Comparison of ENCODE assay signal across 24 mouse cellular contexts in genomic region chr9:34756055-34756454, GRCm38 (mm10).
DNase-seq lines count a peak whose midpoint lies in the region; ATAC-seq and TF ChIP-seq lines count a peak whose summit lies in the region.
"Had no signal": no experiment of that assay in that cellular context is flagged by ENCODE, and none has a peak within 500 bp of the region (broad histone marks: within the 10 kb centered on the region; RNA-seq: fewer than 3 reads in every experiment).

No protein-coding gene starts in this region.

- H3K36me3 ChIP-seq in forebrain, embryonic 13.5 days (ENCODE audit: poor library complexity, severe bottlenecking) = no peaks in the 10 kb centered on the region
- no peaks in the 10 kb centered on the region for H3K36me3 ChIP-seq in forebrain, embryonic 11.5 days (ENCODE audit: control insufficient read depth, insufficient read depth, low read length)
- no peaks in the 10 kb centered on the region for H3K36me3 ChIP-seq in hindbrain, embryonic 13.5 days
- H3K36me3 ChIP-seq in hindbrain, embryonic 11.5 days (ENCODE audit: control insufficient read depth, insufficient read depth, low read length) = no peaks in the 10 kb centered on the region
- H3K36me3 ChIP-seq in forebrain, postnatal 0 days (ENCODE audit: insufficient read depth) = no peaks in the 10 kb centered on the region
- H3K36me3 ChIP-seq: embryonic facial prominence, embryonic 10.5 days; embryonic facial prominence, embryonic 13.5 days; intestine, embryonic 15.5 days had no signal

- H3K4me3 ChIP-seq in forebrain, embryonic 13.5 days = no peak overlapping the region
- no peak overlapping the region for H3K4me3 ChIP-seq in forebrain, embryonic 11.5 days (ENCODE audit: low read depth, low read length)
- no peak overlapping the region for H3K4me3 ChIP-seq in hindbrain, embryonic 13.5 days
- no peak overlapping the region for H3K4me3 ChIP-seq in hindbrain, embryonic 11.5 days (ENCODE audit: low read depth, low read length)
- no peak overlapping the region for H3K4me3 ChIP-seq in forebrain, postnatal 0 days (ENCODE audit: low read depth, low read length)
- H3K4me3 ChIP-seq: embryonic facial prominence, embryonic 10.5 days; embryonic facial prominence, embryonic 13.5 days; erythroblast, embryonic 14.5 days; gastrocnemius, adult 2 months; intestine, embryonic 15.5 days had no signal

- 50% methylated on average over 7 of the region's 7 CpGs for WGBS in forebrain, embryonic 13.5 days
- WGBS in forebrain, embryonic 11.5 days = 81% methylated on average over 7 of the region's 7 CpGs
- WGBS in hindbrain, embryonic 13.5 days = 55% methylated on average over 7 of the region's 7 CpGs
- 89% methylated on average over 7 of the region's 7 CpGs for WGBS in hindbrain, embryonic 11.5 days
- WGBS in forebrain, postnatal 0 days = 40% methylated on average over 7 of the region's 7 CpGs

- TF ChIP-seq CTCF in forebrain, postnatal 0 days (IDR thresholded peaks at IDR 0.05; ENCODE audit: low read depth) = no peak

- H3K27me3 ChIP-seq in forebrain, embryonic 13.5 days = peaks cover 11% of the 10 kb centered on the region; the same call in 1 of the 2 replicates
- no peaks in the 10 kb centered on the region for H3K27me3 ChIP-seq in forebrain, embryonic 11.5 days (ENCODE audit: control insufficient read depth, insufficient read depth, low read length)
- H3K27me3 ChIP-seq in hindbrain, embryonic 13.5 days = no peaks in the 10 kb centered on the region; the same call in 1 of the 2 replicates
- no peaks in the 10 kb centered on the region for H3K27me3 ChIP-seq in hindbrain, embryonic 11.5 days (ENCODE audit: control insufficient read depth, insufficient read depth, low read length)
- no peaks in the 10 kb centered on the region for H3K27me3 ChIP-seq in forebrain, postnatal 0 days (ENCODE audit: insufficient read depth, low read length)
- H3K27me3 ChIP-seq: embryonic facial prominence, embryonic 13.5 days; intestine, embryonic 15.5 days had no signal

- no peak overlapping the region for H3K9ac ChIP-seq in forebrain, embryonic 13.5 days
- no peak overlapping the region for H3K9ac ChIP-seq in forebrain, embryonic 11.5 days (ENCODE audit: low read length)
- no peak overlapping the region for H3K9ac ChIP-seq in hindbrain, embryonic 13.5 days
- H3K9ac ChIP-seq in hindbrain, embryonic 11.5 days (ENCODE audit: low read depth, low read length) = no peak overlapping the region
- H3K9ac ChIP-seq in forebrain, postnatal 0 days = no peak overlapping the region
- H3K9ac ChIP-seq: embryonic facial prominence, embryonic 13.5 days; intestine, embryonic 15.5 days had no signal

- DNase-seq in forebrain, embryonic 11.5 days (ENCODE audit: low spot score) = no peak
- no peak for DNase-seq in hindbrain, embryonic 11.5 days (ENCODE audit: low spot score)
- DNase-seq in layer of hippocampus, adult 9-11 months = peak; percentile 38
- no peak for DNase-seq in layer of hippocampus, postnatal 25 days (ENCODE audit: extremely low spot score in 1 of 2, low spot score in 1 of 2)
- DNase-seq in forebrain, postnatal 0 days = peak; percentile 32
- DNase-seq in cerebellum, postnatal 4 days (ENCODE audit: low spot score in 2 of 2) = no peak
- DNase-seq: adrenal gland, adult 8-10 months; adrenal gland, postnatal 25 days; cerebellum, adult 11 months; cerebellum, adult 9-11 months; embryo, embryonic 11 days; gastrocnemius, adult 2 months; gastrocnemius, postnatal 14 days; heart, adult 11 months; kidney, adult 11 months had no signal

- no peaks in the 10 kb centered on the region for H3K9me3 ChIP-seq in forebrain, embryonic 13.5 days (replicated peaks)
- H3K9me3 ChIP-seq in forebrain, embryonic 11.5 days (ENCODE audit: control insufficient read depth, low read length) = no peaks in the 10 kb centered on the region
- no peaks in the 10 kb centered on the region for H3K9me3 ChIP-seq in hindbrain, embryonic 13.5 days
- H3K9me3 ChIP-seq in hindbrain, embryonic 11.5 days (ENCODE audit: control insufficient read depth, low read length) = no peaks in the 10 kb centered on the region
- no peaks in the 10 kb centered on the region for H3K9me3 ChIP-seq in forebrain, postnatal 0 days (ENCODE audit: low read length)
- H3K9me3 ChIP-seq: embryonic facial prominence, embryonic 10.5 days; embryonic facial prominence, embryonic 13.5 days; intestine, embryonic 15.5 days had no signal

- peak; percentile 61; the same call in 1 of the 2 replicates for ATAC-seq in forebrain, embryonic 13.5 days
- no peak for ATAC-seq in forebrain, embryonic 11.5 days (replicated peaks; ENCODE audit: low FRiP score)
- ATAC-seq in hindbrain, embryonic 13.5 days (ENCODE audit: low FRiP score) = 0 out of 2 replicates have a peak, but pooled peaks have one; percentile 33
- ATAC-seq in hindbrain, embryonic 11.5 days (ENCODE audit: low FRiP score) = no peak
- ATAC-seq in forebrain, postnatal 0 days = 0 out of 2 replicates have a peak, but pooled peaks have one; percentile 23
- ATAC-seq: activated CD4-positive, CD25-positive, alpha-beta regulatory T cell, adult 4 months; hindbrain, embryonic 16.5 days; intestine, embryonic 15.5 days had no signal

- H3K4me1 ChIP-seq in forebrain, embryonic 13.5 days = peaks cover 24% of the 10 kb centered on the region
- H3K4me1 ChIP-seq in forebrain, embryonic 11.5 days (replicated peaks; ENCODE audit: control insufficient read depth, insufficient read depth, low read length) = 0 out of 2 replicates have a peak, but pooled peaks cover 2% of the 10 kb centered on the region
- peaks cover 40% of the 10 kb centered on the region for H3K4me1 ChIP-seq in hindbrain, embryonic 13.5 days (replicated peaks)
- no peaks in the 10 kb centered on the region for H3K4me1 ChIP-seq in hindbrain, embryonic 11.5 days (replicated peaks; ENCODE audit: control insufficient read depth, insufficient read depth, low read length)
- H3K4me1 ChIP-seq in forebrain, postnatal 0 days (ENCODE audit: insufficient read depth) = peaks cover 5% of the 10 kb centered on the region
- H3K4me1 ChIP-seq: embryonic facial prominence, embryonic 13.5 days; intestine, embryonic 15.5 days had no signal

- H3K4me2 ChIP-seq in forebrain, embryonic 13.5 days = no peak overlapping the region
- H3K4me2 ChIP-seq in forebrain, embryonic 11.5 days (ENCODE audit: low read depth, low read length, severe bottlenecking) = no peak overlapping the region
- no peak overlapping the region for H3K4me2 ChIP-seq in hindbrain, embryonic 13.5 days
- H3K4me2 ChIP-seq in hindbrain, embryonic 11.5 days (replicated peaks; ENCODE audit: low read depth, low read length) = no peak overlapping the region
- H3K4me2 ChIP-seq in forebrain, postnatal 0 days (ENCODE audit: low read depth) = no peak overlapping the region
- H3K4me2 ChIP-seq: embryonic facial prominence, embryonic 13.5 days; heart, embryonic 11.5 days; intestine, embryonic 15.5 days had no signal

- H3K27ac ChIP-seq in forebrain, embryonic 13.5 days = no peak overlapping the region
- no peak overlapping the region for H3K27ac ChIP-seq in forebrain, embryonic 11.5 days (ENCODE audit: low read depth, low read length)
- H3K27ac ChIP-seq in hindbrain, embryonic 13.5 days = no peak overlapping the region
- no peak overlapping the region for H3K27ac ChIP-seq in hindbrain, embryonic 11.5 days (ENCODE audit: low read depth, low read length)
- no peak overlapping the region for H3K27ac ChIP-seq in forebrain, postnatal 0 days (ENCODE audit: low read depth, low read length)
- H3K27ac ChIP-seq: embryonic facial prominence, embryonic 10.5 days; embryonic facial prominence, embryonic 13.5 days; gastrocnemius, adult 2 months; intestine, embryonic 15.5 days had no signal

Comparison
In these comparisons a context has a peak if more than half of its experiments do, and no peak if none do; other contexts are left out.
1. ATAC-seq: peak in forebrain, embryonic 13.5 days (single experiment), hindbrain, embryonic 13.5 days (single experiment) and forebrain, postnatal 0 days (single experiment); none in forebrain, embryonic 11.5 days (single experiment) and hindbrain, embryonic 11.5 days (single experiment).
2. DNase-seq: peak in layer of hippocampus, adult 9-11 months (single experiment) and forebrain, postnatal 0 days (single experiment); none in forebrain, embryonic 11.5 days (single experiment), hindbrain, embryonic 11.5 days (single experiment), layer of hippocampus, postnatal 25 days (0 of 2) and cerebellum, postnatal 4 days (0 of 2).